Mouse (Mus musculus): ENCODE data around the gene Tnfsf13. TPM values are rescaled to one million over a fixed set of nuclear protein-coding genes. Genes with fewer than 3 reads are reported as not detected.

Gene Tnfsf13
- polyA plus RNA-seq, 1 experiment from 2014 or later: 0.31 TPM

- peak; percentile 57 for DNase-seq (ENCODE audit: low spot score)
These were observed 30.1 kb downstream of the Tnfsf13 start, which contains the start of gene Sox15 for GRCm38 (mm10) chr11:69655264-69656064. TSS of gene Sox15 (plus strand) at chr11:69655314.

GRCm38 (mm10) chr11:69654760-69655159, 30.8 kb downstream of the Tnfsf13 start:
- no peak for DNase-seq (ENCODE audit: low spot score)

GRCm38 (mm10) chr11:69653399-69653798, 32.2 kb downstream of the Tnfsf13 start:
- no peak for DNase-seq (ENCODE audit: low spot score)

- no peak for DNase-seq (ENCODE audit: low spot score)
These were observed 39.7 kb downstream of the Tnfsf13 start for GRCm38 (mm10) chr11:69645860-69646259.

GRCm38 (mm10) chr11:69635471-69635870, 50.1 kb downstream of the Tnfsf13 start:
- DNase-seq (ENCODE audit: low spot score): no peak

GRCm38 (mm10) chr11:69633128-69633866, 52.3 kb downstream of the Tnfsf13 start:
- DNase-seq (ENCODE audit: low spot score): no peak

MicroRNAs encoded within 50 kb of the gene (microRNA counts, 519-probe panel; counts per million panel counts)
- microRNA mmu-miR-1934 (473 counts per million, percentile 71 among the panel's probes with 10 or more counts), microRNA mmu-miR-467f (3,978 counts per million, percentile 79 among the panel's probes with 10 or more counts)

Small RNAs within 50 kb of the gene (microRNA-seq; reads per million reads assigned to microRNA genes)
- 12.9 reads per million, percentile 20 among the genes with 10 or more reads in this experiment for gene Mir1934 (ENCODE audit: borderline number of aligned reads)
- not detected for gene Mir467f (ENCODE audit: borderline number of aligned reads)

Other genes with a start within 250 kb of the Tnfsf13 start
- gene Dnah2, start 136.7 kb downstream of the Tnfsf13 start, polyA plus RNA-seq (2015; fragmentation: Nextera tagmentation; extraction: Ambion mirVana): 0.12 and 0.20 TPM in 2 replicates
- 0.61 and 0.77 TPM in 2 replicates for gene Efnb3, start 125.6 kb downstream of the Tnfsf13 start, polyA plus RNA-seq (2015; fragmentation: Nextera tagmentation; extraction: Ambion mirVana)
- gene Wrap53, start 105.5 kb downstream of the Tnfsf13 start, polyA plus RNA-seq (2015; fragmentation: Nextera tagmentation; extraction: Ambion mirVana): 27.0 and 30.6 TPM in 2 replicates
- 138 and 165 TPM in 2 replicates for gene Trp53, start 105.4 kb downstream of the Tnfsf13 start, polyA plus RNA-seq (2015; fragmentation: Nextera tagmentation; extraction: Ambion mirVana)
- gene Atp1b2, start 79.8 kb downstream of the Tnfsf13 start, polyA plus RNA-seq (2015; fragmentation: Nextera tagmentation; extraction: Ambion mirVana): 1.7 and 1.8 TPM in 2 replicates
- gene Shbg, start 67.9 kb downstream of the Tnfsf13 start, polyA plus RNA-seq (2015; fragmentation: Nextera tagmentation; extraction: Ambion mirVana): 0.13 TPM in 1 of 2 replicates, not detected in the other
- gene Sat2, start 63.8 kb downstream of the Tnfsf13 start, polyA plus RNA-seq (2015; fragmentation: Nextera tagmentation; extraction: Ambion mirVana): 3.5 and 4.3 TPM in 2 replicates
- gene Fxr2, start 52.8 kb downstream of the Tnfsf13 start, polyA plus RNA-seq (2015; fragmentation: Nextera tagmentation; extraction: Ambion mirVana): 18.4 and 26.6 TPM in 2 replicates
- 0.15 and 0.22 TPM in 2 replicates for gene Sox15, start 30.5 kb downstream of the Tnfsf13 start, polyA plus RNA-seq (2015; fragmentation: Nextera tagmentation; extraction: Ambion mirVana)
- 71.1 and 75.2 TPM in 2 replicates for gene Mpdu1, start 23.1 kb downstream of the Tnfsf13 start, polyA plus RNA-seq (2015; fragmentation: Nextera tagmentation; extraction: Ambion mirVana)
- gene Cd68, start 19.6 kb downstream of the Tnfsf13 start, polyA plus RNA-seq (2015; fragmentation: Nextera tagmentation; extraction: Ambion mirVana): 32.5 and 33.3 TPM in 2 replicates
- gene Eif4a1, start 13.4 kb downstream of the Tnfsf13 start, polyA plus RNA-seq (2015; fragmentation: Nextera tagmentation; extraction: Ambion mirVana): 560 and 602 TPM in 2 replicates
- gene Senp3, start 3.7 kb downstream of the Tnfsf13 start, polyA plus RNA-seq (2015; fragmentation: Nextera tagmentation; extraction: Ambion mirVana): 60.2 and 69.1 TPM in 2 replicates
- gene Tnfsf12, start 10.1 kb upstream of the Tnfsf13 start, polyA plus RNA-seq (2015; fragmentation: Nextera tagmentation; extraction: Ambion mirVana): 2.6 and 2.7 TPM in 2 replicates
- gene Tnfsfm13, start 10.3 kb upstream of the Tnfsf13 start, polyA plus RNA-seq (2015; fragmentation: Nextera tagmentation; extraction: Ambion mirVana): 1.5 and 2.1 TPM in 2 replicates
- 20.6 and 22.4 TPM in 2 replicates for gene Polr2a, start 72.9 kb upstream of the Tnfsf13 start, polyA plus RNA-seq (2015; fragmentation: Nextera tagmentation; extraction: Ambion mirVana)
- 0.14 TPM in 1 of 2 replicates, not detected in the other for gene Slc35g3, start 76.2 kb upstream of the Tnfsf13 start, polyA plus RNA-seq (2015; fragmentation: Nextera tagmentation; extraction: Ambion mirVana)
- 2.5 and 2.6 TPM in 2 replicates for gene Zbtb4, start 80.1 kb upstream of the Tnfsf13 start, polyA plus RNA-seq (2015; fragmentation: Nextera tagmentation; extraction: Ambion mirVana)
- 3.2 and 3.4 TPM in 2 replicates for gene Chrnb1, start 110.2 kb upstream of the Tnfsf13 start, polyA plus RNA-seq (2015; fragmentation: Nextera tagmentation; extraction: Ambion mirVana)
- 0.65 and 0.84 TPM in 2 replicates for gene Fgf11, start 116.1 kb upstream of the Tnfsf13 start, polyA plus RNA-seq (2015; fragmentation: Nextera tagmentation; extraction: Ambion mirVana)
- 11.2 and 12.8 TPM in 2 replicates for gene Tmem102, start 119.8 kb upstream of the Tnfsf13 start, polyA plus RNA-seq (2015; fragmentation: Nextera tagmentation; extraction: Ambion mirVana)
- not detected in 2 replicates for gene Gm39566, start 129.5 kb upstream of the Tnfsf13 start, polyA plus RNA-seq (2015; fragmentation: Nextera tagmentation; extraction: Ambion mirVana)
- gene Spem2, start 132.7 kb upstream of the Tnfsf13 start, polyA plus RNA-seq (2015; fragmentation: Nextera tagmentation; extraction: Ambion mirVana): not detected in 2 replicates
- gene Spem1, start 136.4 kb upstream of the Tnfsf13 start, polyA plus RNA-seq (2015; fragmentation: Nextera tagmentation; extraction: Ambion mirVana): not detected in 2 replicates
- gene Nlgn2, start 152.0 kb upstream of the Tnfsf13 start, polyA plus RNA-seq (2015; fragmentation: Nextera tagmentation; extraction: Ambion mirVana): 1.2 and 1.9 TPM in 2 replicates
- gene Tmem256, start 152.7 kb upstream of the Tnfsf13 start, polyA plus RNA-seq (2015; fragmentation: Nextera tagmentation; extraction: Ambion mirVana): 325 and 342 TPM in 2 replicates
- gene Plscr3, start 160.6 kb upstream of the Tnfsf13 start, polyA plus RNA-seq (2015; fragmentation: Nextera tagmentation; extraction: Ambion mirVana): 68.4 and 70.4 TPM in 2 replicates
- 1.1 and 1.5 TPM in 2 replicates for gene Tnk1, start 172.9 kb upstream of the Tnfsf13 start, polyA plus RNA-seq (2015; fragmentation: Nextera tagmentation; extraction: Ambion mirVana)
- gene Tmem95, start 192.2 kb upstream of the Tnfsf13 start, polyA plus RNA-seq (2015; fragmentation: Nextera tagmentation; extraction: Ambion mirVana): not detected in 2 replicates
- gene Kctd11, start 195.6 kb upstream of the Tnfsf13 start, polyA plus RNA-seq (2015; fragmentation: Nextera tagmentation; extraction: Ambion mirVana): 1.7 and 2.3 TPM in 2 replicates
- gene Acap1, start 209.8 kb upstream of the Tnfsf13 start, polyA plus RNA-seq (2015; fragmentation: Nextera tagmentation; extraction: Ambion mirVana): 150 and 176 TPM in 2 replicates
- gene 2810408A11Rik, start 215.2 kb upstream of the Tnfsf13 start, polyA plus RNA-seq (2015; fragmentation: Nextera tagmentation; extraction: Ambion mirVana): 19.8 and 26.0 TPM in 2 replicates
- 6.2 and 7.5 TPM in 2 replicates for gene Neurl4, start 215.3 kb upstream of the Tnfsf13 start, polyA plus RNA-seq (2015; fragmentation: Nextera tagmentation; extraction: Ambion mirVana)
- gene Gps2, start 228.1 kb upstream of the Tnfsf13 start, polyA plus RNA-seq (2015; fragmentation: Nextera tagmentation; extraction: Ambion mirVana): 94.8 and 106 TPM in 2 replicates
- 2,117 and 2,260 TPM in 2 replicates for gene Eif5a, start 236.2 kb upstream of the Tnfsf13 start, polyA plus RNA-seq (2015; fragmentation: Nextera tagmentation; extraction: Ambion mirVana)